ENCODE assay signal across 9 mouse cellular contexts in the genomic region with DNA sequence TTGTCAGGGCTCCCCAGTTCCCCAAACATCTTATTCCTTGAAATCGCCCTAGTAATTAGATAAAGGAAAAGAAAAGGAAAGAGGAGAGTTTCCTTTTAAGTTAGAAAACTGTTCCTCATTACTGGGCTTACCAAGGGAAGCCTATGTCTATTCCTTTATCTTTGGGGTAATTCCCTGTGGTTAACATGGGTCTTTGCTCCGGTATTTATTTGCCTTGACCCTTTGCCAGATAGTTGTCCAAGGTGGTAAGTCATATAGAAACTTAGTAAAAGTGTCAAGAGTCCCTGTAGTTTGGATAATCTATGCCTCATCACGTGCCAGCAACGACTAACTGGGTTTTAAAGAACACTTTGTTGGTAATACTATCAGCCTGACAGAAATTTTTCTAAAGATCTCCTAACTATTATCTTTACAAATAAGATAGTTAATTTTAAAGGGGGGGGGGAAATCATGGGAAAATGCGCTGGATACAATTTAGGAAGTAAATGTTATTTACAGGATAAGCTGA. TPM values are rescaled to one million over a fixed set of nuclear protein-coding genes. Genes with fewer than 3 reads are reported as not detected.
DNase-seq lines count a peak whose midpoint lies in the region; ATAC-seq and TF ChIP-seq lines count a peak whose summit lies in the region.
"Had no signal": no experiment of that assay in that cellular context is flagged by ENCODE, and none has a peak within 500 bp of the region (broad histone marks: within the 10 kb centered on the region; RNA-seq: fewer than 3 reads in every experiment).

No protein-coding gene starts in this region.

- H3K4me2 ChIP-seq in kidney, embryonic 14.5 days (replicated peaks; ENCODE audit: low read depth, low read length), result peak overlapping the region; percentile 98
- peak overlapping the region; percentile 98 for H3K4me2 ChIP-seq in embryonic facial prominence, embryonic 15.5 days (replicated peaks)
- H3K4me2 ChIP-seq in intestine, embryonic 16.5 days (ENCODE audit: low read depth, low read length), result peak overlapping the region; percentile 98
- H3K4me2 ChIP-seq in midbrain, postnatal 0 days (ENCODE audit: low read depth, low read length, poor library complexity, severe bottlenecking), result peak overlapping the region; percentile 98

- peaks cover 23% of the 10 kb centered on the region for H3K27me3 ChIP-seq in kidney, embryonic 14.5 days (ENCODE audit: control insufficient read depth, insufficient read depth, low read length)
- H3K27me3 ChIP-seq in embryonic facial prominence, embryonic 15.5 days, result peaks cover 15% of the 10 kb centered on the region
- peaks cover 17% of the 10 kb centered on the region; the same call in 1 of the 2 replicates for H3K27me3 ChIP-seq in intestine, embryonic 16.5 days (replicated peaks; ENCODE audit: control insufficient read depth, insufficient read depth, low read length)
- peaks cover 3% of the 10 kb centered on the region; the same call in 1 of the 2 replicates for H3K27me3 ChIP-seq in midbrain, postnatal 0 days (ENCODE audit: insufficient read depth, low read length)

- no peak for TF ChIP-seq CTCF in midbrain, postnatal 0 days (IDR thresholded peaks at IDR 0.05)

- peaks cover 5% of the 10 kb centered on the region; the same call in 1 of the 2 replicates for H3K4me1 ChIP-seq in kidney, embryonic 14.5 days (ENCODE audit: control insufficient read depth, insufficient read depth, low read length)
- H3K4me1 ChIP-seq in embryonic facial prominence, embryonic 15.5 days, result peaks cover 20% of the 10 kb centered on the region
- H3K4me1 ChIP-seq in intestine, embryonic 16.5 days (ENCODE audit: control insufficient read depth, insufficient read depth, low read length), result peaks cover 13% of the 10 kb centered on the region; the same call in 1 of the 2 replicates
- H3K4me1 ChIP-seq in midbrain, postnatal 0 days (ENCODE audit: insufficient read depth, low read length), result peaks cover 3% of the 10 kb centered on the region; the same call in 1 of the 2 replicates

- no peak for DNase-seq in kidney, adult 11 months
- no peak for DNase-seq in midbrain, postnatal 0 days (ENCODE audit: low spot score)
- DNase-seq in urinary bladder, postnatal 14 days (ENCODE audit: low spot score), result no peak
- DNase-seq in left cerebral cortex, adult 18-20 months (ENCODE audit: low spot score in 2 of 2), result no peak
- DNase-seq in cerebellum, adult 9-10 months, result no peak

- H3K9me3 ChIP-seq in kidney, embryonic 14.5 days (ENCODE audit: control insufficient read depth, low read length), result no peaks in the 10 kb centered on the region
- no peaks in the 10 kb centered on the region for H3K9me3 ChIP-seq in embryonic facial prominence, embryonic 15.5 days (replicated peaks)
- no peaks in the 10 kb centered on the region for H3K9me3 ChIP-seq in intestine, embryonic 16.5 days (ENCODE audit: control insufficient read depth, low read length)
- no peaks in the 10 kb centered on the region for H3K9me3 ChIP-seq in midbrain, postnatal 0 days (ENCODE audit: low read length)

- no peak for ATAC-seq in kidney, embryonic 14.5 days (ENCODE audit: low FRiP score, low TSS enrichment)
- ATAC-seq in embryonic facial prominence, embryonic 15.5 days (ENCODE audit: insufficient number of reproducible peaks, low FRiP score, low TSS enrichment, low read depth), result no peak
- ATAC-seq in intestine, embryonic 16.5 days, result no peak
- ATAC-seq in midbrain, postnatal 0 days (ENCODE audit: low FRiP score), result no peak

- no peak overlapping the region for H3K27ac ChIP-seq in kidney, embryonic 14.5 days (ENCODE audit: low read depth, low read length)
- no peak overlapping the region for H3K27ac ChIP-seq in embryonic facial prominence, embryonic 15.5 days (replicated peaks)
- H3K27ac ChIP-seq in intestine, embryonic 16.5 days (ENCODE audit: low read length), result no peak overlapping the region
- H3K27ac ChIP-seq in midbrain, postnatal 0 days (ENCODE audit: low read depth, low read length), result no peak overlapping the region

- WGBS in kidney, embryonic 14.5 days, result 12% methylated on average over 5 of the region's 5 CpGs
- WGBS in embryonic facial prominence, embryonic 15.5 days, result 20% methylated on average over 5 of the region's 5 CpGs
- WGBS in intestine, embryonic 16.5 days, result 23% methylated on average over 5 of the region's 5 CpGs
- 24% methylated on average over 5 of the region's 5 CpGs for WGBS in midbrain, postnatal 0 days

- no peaks in the 10 kb centered on the region for H3K36me3 ChIP-seq in kidney, embryonic 14.5 days (ENCODE audit: control insufficient read depth, insufficient read depth, low read length)
- H3K36me3 ChIP-seq in embryonic facial prominence, embryonic 15.5 days, result no peaks in the 10 kb centered on the region
- no peaks in the 10 kb centered on the region for H3K36me3 ChIP-seq in intestine, embryonic 16.5 days (ENCODE audit: control insufficient read depth, insufficient read depth, low read length)
- no peaks in the 10 kb centered on the region for H3K36me3 ChIP-seq in midbrain, postnatal 0 days (ENCODE audit: insufficient read depth, low read length)

- H3K4me3 ChIP-seq in kidney, embryonic 14.5 days (ENCODE audit: low read length), result peak overlapping the region; percentile 62
- H3K4me3 ChIP-seq in embryonic facial prominence, embryonic 15.5 days (replicated peaks), result peak overlapping the region; percentile 58
- peak overlapping the region; percentile 65 for H3K4me3 ChIP-seq in intestine, embryonic 16.5 days (ENCODE audit: low read length)
- H3K4me3 ChIP-seq in midbrain, postnatal 0 days (ENCODE audit: low read depth, low read length), result peak overlapping the region; percentile 60

- peak overlapping the region; percentile 75 for H3K9ac ChIP-seq in kidney, embryonic 14.5 days (ENCODE audit: low read depth, low read length)
- no peak overlapping the region for H3K9ac ChIP-seq in embryonic facial prominence, embryonic 15.5 days
- H3K9ac ChIP-seq in intestine, embryonic 16.5 days (ENCODE audit: low read depth, low read length), result no peak overlapping the region
- peak overlapping the region; percentile 65 for H3K9ac ChIP-seq in midbrain, postnatal 0 days (replicated peaks; ENCODE audit: low read length, poor library complexity, severe bottlenecking)

RNA-seq across cellular contexts. Expression of gene F930015N05Rik, which starts 0.4 kb away (rescaled TPM):
- polyA plus RNA-seq in kidney, embryonic 14.5 days (2014; fragmentation: Nextera tagmentation; extraction: Ambion mirVana), result 0.99 and 3.2 TPM in 2 replicates
- polyA plus RNA-seq in embryonic facial prominence, embryonic 15.5 days (2015; fragmentation: Nextera tagmentation; extraction: Ambion mirVana), result 1.4 and 2.8 TPM in 2 replicates
- 0.15 and 0.18 TPM in 2 replicates for polyA plus RNA-seq in intestine, embryonic 16.5 days (2015; fragmentation: Nextera tagmentation; extraction: Ambion mirVana)
- 0.61 and 2.4 TPM in 2 replicates for total RNA-seq in midbrain, postnatal 0 days (2014; rRNA removed)
- 1.6 and 1.7 TPM in 2 replicates for polyA plus RNA-seq in midbrain, postnatal 0 days (2015; fragmentation: Nextera tagmentation; extraction: Ambion mirVana)
- 1 to 10 TPM; 1.3 to 1.4 TPM for total RNA-seq in left cerebral cortex, adult 18-20 months (2021)
- total RNA-seq: ES-E14 had no signal

RNA-seq across cellular contexts. Expression of gene Hs3st3a1, which starts 1.7 kb away (rescaled TPM):
- 2.4 and 3.1 TPM in 2 replicates for polyA plus RNA-seq in kidney, embryonic 14.5 days (2014; fragmentation: Nextera tagmentation; extraction: Ambion mirVana)
- 1.7 and 1.9 TPM in 2 replicates for polyA plus RNA-seq in embryonic facial prominence, embryonic 15.5 days (2015; fragmentation: Nextera tagmentation; extraction: Ambion mirVana)
- 0.94 and 0.97 TPM in 2 replicates for polyA plus RNA-seq in intestine, embryonic 16.5 days (2015; fragmentation: Nextera tagmentation; extraction: Ambion mirVana)
- total RNA-seq in midbrain, postnatal 0 days (2014; rRNA removed), result 5.4 and 6.6 TPM in 2 replicates
- polyA plus RNA-seq in midbrain, postnatal 0 days (2015; fragmentation: Nextera tagmentation; extraction: Ambion mirVana), result 0.58 and 0.93 TPM in 2 replicates
- 1 to 10 TPM; 2.0 TPM for total RNA-seq in left cerebral cortex, adult 18-20 months (2021)

Comparison
In these comparisons a context has a peak if more than half of its experiments do, and no peak if none do; other contexts are left out.
1. H3K9ac ChIP-seq: peak in kidney, embryonic 14.5 days (single experiment) and midbrain, postnatal 0 days (single experiment); none in embryonic facial prominence, embryonic 15.5 days (single experiment) and intestine, embryonic 16.5 days (single experiment).
2. Peak in every context shown above with its lines, with median percentiles within 50 percentile points of each other: H3K4me2 ChIP-seq and H3K4me3 ChIP-seq.